Mouse (Mus musculus) fibroblast of lung, adult 2 months (primary cell): ENCODE measurements around the gene Strap.
A peak's percentile ranks its signal among the peaks of the same experiment; 100 is the strongest.

Experiments used
- DNase-seq: peaks from one replicate; pipeline ENCODE4 v3.0.0-alpha.2; 2011; ENCODE audit warnings: low read depth

Strap gene

GRCm38 (mm10) chr6:137776981-137777380 lies 42.1 kb downstream of the Strap start:
- no peak for DNase-seq

GRCm38 (mm10) chr6:137783899-137784637 lies 49.2 kb downstream of the Strap start:
- peak; percentile 56 for DNase-seq

GRCm38 (mm10) chr6:137788976-137789590 lies 54.2 kb downstream of the Strap start:
- no peak for DNase-seq

- no peak for DNase-seq
Measured at GRCm38 (mm10) chr6:137789658-137790057, 54.8 kb downstream of the Strap start.

- no peak for DNase-seq
Measured at GRCm38 (mm10) chr6:137795494-137795893, 60.6 kb downstream of the Strap start.

GRCm38 (mm10) chr6:137796596-137797567 lies 62.0 kb downstream of the Strap start:
- DNase-seq: no peak

- DNase-seq: no peak
Measured at GRCm38 (mm10) chr6:137799253-137799652, 64.4 kb downstream of the Strap start.
